Mouse (Mus musculus) ES-Bruce4 (cell line): ENCODE data around the gene Dnaja3.

ENCODE experiments used
- CTCF ChIP-seq: IDR thresholded peaks from one replicate; pipeline ENCODE4 v1.8.1; 2011; ENCODE audit warnings: low read depth, low read length
- POLR2A ChIP-seq: IDR thresholded peaks from one replicate; pipeline ENCODE4 v1.8.1; 2011; ENCODE audit warnings: low read length; ENCODE audit not compliant: insufficient read depth

- TF ChIP-seq CTCF: no peak
- TF ChIP-seq POLR2A: no peak
Observed at GRCm38 (mm10) chr16:4717866-4718265, 78.1 kb downstream of the Dnaja3 start.
